Mouse (Mus musculus) small intestine, adult 2 months (tissue): ENCODE measurements around the gene Hs6st3. TPM values are rescaled to one million over a fixed set of nuclear protein-coding genes. Genes with fewer than 3 reads are reported as not detected.

Experiments used
- H3K27ac ChIP-seq: fragments of 200-500 bp; 2 replicates; pipeline ENCODE4 v1.5.1; 2012; ENCODE audit warnings: low read depth, low read length, control low read depth, inconsistent platforms; ENCODE audit not compliant: insufficient read depth
- H3K27me3 ChIP-seq: fragments of 200-500 bp; 2 replicates; pipeline ENCODE4 v1.6.1; 2012; ENCODE audit warnings: mild to moderate bottlenecking, moderate library complexity, low read length, inconsistent platforms; ENCODE audit not compliant: control insufficient read depth, insufficient read depth
- H3K36me3 ChIP-seq: fragments of 200-500 bp; 2 replicates; pipeline ENCODE4 v1.6.1; 2012; ENCODE audit warnings: mild to moderate bottlenecking, low read length, control low read depth, inconsistent platforms; ENCODE audit not compliant: control insufficient read depth, insufficient read depth
- H3K4me1 ChIP-seq: fragments of 200-500 bp; 2 replicates; pipeline ENCODE4 v1.6.1; 2012; ENCODE audit warnings: low read length, inconsistent platforms, mixed read lengths; ENCODE audit not compliant: control insufficient read depth, insufficient read depth, insufficient read length
- H3K4me3 ChIP-seq: fragments of 200-500 bp; 2 replicates; pipeline ENCODE4 v1.5.1; 2012; ENCODE audit warnings: low read depth, mild to moderate bottlenecking, control low read depth, inconsistent platforms, low read length, moderate library complexity
- CTCF ChIP-seq: fragments of 200-500 bp; IDR thresholded peaks from 2 replicates; pipeline ENCODE4 v1.5.1; 2012; ENCODE audit warnings: low read depth, mild to moderate bottlenecking, control low read depth, inconsistent platforms, low read length, moderate library complexity, mixed read lengths; ENCODE audit not compliant: insufficient replicate concordance, insufficient read length; ENCODE audit errors: extremely low read depth
- POLR2A ChIP-seq: fragments of 200-500 bp; IDR thresholded peaks from 2 replicates; pipeline ENCODE4 v1.6.1; 2012; ENCODE audit warnings: low read depth, mild to moderate bottlenecking, control low read depth, inconsistent platforms, low read length, moderate library complexity
- WGBS: fragments of 180-500 bp; shearing (Covaris S2); methylation state at CpG from one replicate; pipeline ENCODE4 v1.1.7; 2018; 5-methylcytosine and 5-hydroxymethylcytosine counted together
- polyA plus RNA-seq: library from polyadenylated mRNA; depleted of rRNA; stranded (reverse); fragments of >200 nt; gene quantifications from 2 replicates; pipeline ENCODE4 v1.2.3, GENCODE M21; 2012

Hs6st3 gene
- polyA plus RNA-seq, 1 experiment: not detected

- Histone ChIP-seq H3K27ac (no peak overlapping the region), H3K36me3 (no peaks in the 10 kb centered on the region), H3K4me1 (no peaks in the 10 kb centered on the region), H3K4me3 (no peak overlapping the region), H3K27me3 (no peaks in the 10 kb centered on the region)
- TF ChIP-seq CTCF (no peak), POLR2A (no peak)
- 69% methylated on average over 3 of the region's 3 CpGs for WGBS
Measured at GRCm38 (mm10) chr14:119633090-119633489, 494.9 kb downstream of the Hs6st3 start.

GRCm38 (mm10) chr14:119633626-119634025 lies 495.5 kb downstream of the Hs6st3 start:
- H3K4me1 ChIP-seq: no peaks in the 10 kb centered on the region
- no peaks in the 10 kb centered on the region for H3K36me3 ChIP-seq
- WGBS: 58% methylated on average over 3 of the region's 3 CpGs
- H3K27me3 ChIP-seq: no peaks in the 10 kb centered on the region
- no peak overlapping the region for H3K4me3 ChIP-seq
- TF ChIP-seq POLR2A: no peak
- no peak overlapping the region for H3K27ac ChIP-seq

GRCm38 (mm10) chr14:119642874-119643273 lies 504.7 kb downstream of the Hs6st3 start:
- Histone ChIP-seq H3K36me3 (no peaks in the 10 kb centered on the region), H3K27me3 (no peaks in the 10 kb centered on the region), H3K4me1 (no peaks in the 10 kb centered on the region), H3K27ac (no peak overlapping the region), H3K4me3 (no peak overlapping the region)
- 90% methylated on average over 1 of the region's 1 CpGs for WGBS
- no peak for TF ChIP-seq POLR2A
- no peak for TF ChIP-seq CTCF

DNA sequence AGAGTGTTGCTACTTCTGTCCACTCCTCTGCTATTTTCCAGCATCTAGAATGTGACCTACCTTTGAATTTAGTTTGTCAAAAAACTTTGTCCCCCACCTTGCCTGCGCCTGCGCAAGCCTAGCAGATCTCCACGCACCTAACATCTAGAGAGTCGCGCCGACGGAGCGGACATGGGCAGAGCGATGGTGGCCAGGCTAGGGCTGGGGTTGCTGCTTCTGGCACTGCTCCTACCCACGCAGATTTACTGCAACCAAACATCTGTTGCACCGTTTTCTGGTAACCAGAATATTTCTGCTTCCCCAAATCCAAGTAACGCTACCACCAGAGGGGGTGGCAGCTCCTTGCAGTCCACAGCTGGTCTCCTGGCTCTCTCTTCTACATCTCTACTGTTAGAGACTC lies 505.7 kb downstream of the Hs6st3 start:
- TF ChIP-seq POLR2A: no peak
- no peak for TF ChIP-seq CTCF
- WGBS: 92% methylated on average over 12 of the region's 12 CpGs
- no peaks in the 10 kb centered on the region for H3K36me3 ChIP-seq

GRCm38 (mm10) chr14:119656936-119657335 lies 518.8 kb downstream of the Hs6st3 start:
- WGBS: 76% methylated on average over 2 of the region's 2 CpGs
- H3K27ac ChIP-seq: no peak overlapping the region

More for the DNA sequence above, 505.7 kb downstream of the Hs6st3 start:
- Histone ChIP-seq H3K27me3 (no peaks in the 10 kb centered on the region), H3K4me3 (no peak overlapping the region), H3K27ac (no peak overlapping the region), H3K4me1 (no peaks in the 10 kb centered on the region)

GRCm38 (mm10) chr14:119665741-119666141 lies 527.6 kb downstream of the Hs6st3 start:
- 79% methylated on average over 5 of the region's 5 CpGs for WGBS
- no peaks in the 10 kb centered on the region for H3K36me3 ChIP-seq
- TF ChIP-seq CTCF (no peak), POLR2A (no peak)
- H3K4me3 ChIP-seq: no peak overlapping the region
- H3K27me3 ChIP-seq: no peaks in the 10 kb centered on the region
- H3K27ac ChIP-seq: no peak overlapping the region
- no peaks in the 10 kb centered on the region for H3K4me1 ChIP-seq

More at GRCm38 (mm10) chr14:119656936-119657335, 518.8 kb downstream of the Hs6st3 start:
- Histone ChIP-seq H3K4me1 (no peaks in the 10 kb centered on the region), H3K4me3 (no peak overlapping the region), H3K36me3 (no peaks in the 10 kb centered on the region), H3K27me3 (no peaks in the 10 kb centered on the region)
- TF ChIP-seq POLR2A (no peak), CTCF (no peak)

DNA sequence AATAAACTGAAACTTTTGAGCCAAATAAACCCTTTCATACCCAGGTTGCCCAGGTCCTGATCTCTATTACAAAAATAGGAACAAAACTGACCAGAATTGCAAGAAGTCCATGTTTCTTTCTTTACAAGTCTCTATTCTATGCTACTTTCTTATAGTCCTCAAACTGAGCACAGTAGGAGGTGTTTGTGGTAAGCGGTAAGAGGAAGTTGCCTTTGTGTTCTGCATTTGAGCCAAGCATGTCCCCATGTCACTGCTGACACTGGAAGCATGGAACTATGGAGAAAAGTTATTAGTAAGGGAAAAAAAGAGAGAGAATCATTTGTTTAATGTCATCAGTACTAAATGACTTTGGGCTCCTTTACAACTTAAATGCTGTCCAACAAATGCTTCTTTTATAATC lies 529.3 kb downstream of the Hs6st3 start:
- no peaks in the 10 kb centered on the region for H3K27me3 ChIP-seq
- WGBS: 88% methylated on average over 1 of the region's 1 CpGs
- no peak overlapping the region for H3K27ac ChIP-seq
- no peaks in the 10 kb centered on the region for H3K4me1 ChIP-seq
- no peaks in the 10 kb centered on the region for H3K36me3 ChIP-seq
- TF ChIP-seq CTCF (no peak), POLR2A (no peak)
- no peak overlapping the region for H3K4me3 ChIP-seq
